Mouse (Mus musculus): ENCODE measurements around the gene Ctnnd2.

Ctnnd2 gene

DNA sequence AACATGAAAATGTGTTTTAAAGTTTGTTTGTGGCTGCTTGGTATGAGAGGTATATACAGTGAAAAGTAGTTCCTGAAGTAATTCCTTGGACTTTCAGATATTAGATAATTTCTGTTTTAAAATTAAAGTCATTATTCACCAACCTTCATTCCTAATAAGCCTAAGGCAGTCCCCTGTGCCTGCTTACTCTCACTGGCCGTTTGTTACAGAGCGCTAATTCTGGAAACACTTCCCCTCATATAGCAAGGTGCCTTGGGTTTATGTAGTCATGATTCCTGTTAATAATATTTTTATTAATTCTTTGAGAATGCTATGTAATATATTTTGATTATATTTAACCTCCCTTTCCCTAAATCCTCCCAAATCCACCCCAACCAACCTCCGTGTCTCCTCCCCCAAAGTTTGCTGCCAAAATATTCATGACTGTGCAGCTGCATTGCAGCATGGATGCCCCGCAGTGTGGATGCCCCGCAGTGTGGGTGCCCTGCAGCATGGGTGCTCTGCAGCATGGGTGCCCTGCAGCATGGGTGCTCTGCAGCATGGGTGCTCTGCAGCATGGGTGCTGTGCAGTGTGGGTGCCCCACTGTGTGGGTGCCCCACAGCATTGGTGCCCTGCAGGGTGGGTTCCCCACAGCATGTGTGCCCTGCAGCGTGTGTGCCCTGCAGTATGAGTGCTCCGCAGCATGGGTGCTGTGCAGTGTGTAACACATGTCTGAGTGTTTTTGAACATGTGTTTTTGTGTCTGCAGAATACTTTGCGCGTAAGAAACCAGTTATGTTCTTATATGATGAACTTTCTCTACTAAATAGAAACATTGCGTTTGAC lies 63.0 kb downstream of the Ctnnd2 start:
- no peak for DNase-seq (ENCODE audit: extremely low spot score, low read depth, low spot score)

DNA sequence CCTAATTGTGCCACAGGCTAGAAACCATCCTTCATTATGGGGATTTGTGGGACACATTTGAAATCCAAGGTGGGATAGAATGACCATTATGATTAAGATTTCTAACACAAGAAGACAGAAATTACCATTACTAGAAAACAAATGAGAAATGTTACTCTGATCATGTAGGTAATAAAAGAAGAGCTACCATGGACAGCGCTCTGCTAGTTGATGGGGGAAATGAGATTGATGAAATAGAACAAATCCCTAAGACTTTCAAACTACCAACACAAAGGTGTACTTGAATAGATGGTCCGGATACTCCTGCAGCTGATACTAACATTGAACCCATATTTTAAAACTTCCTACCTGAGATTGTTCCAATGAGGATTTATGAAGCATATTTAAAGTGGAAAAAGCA lies 68.5 kb downstream of the Ctnnd2 start:
- no peak for DNase-seq (ENCODE audit: extremely low spot score, low read depth, low spot score)

DNA sequence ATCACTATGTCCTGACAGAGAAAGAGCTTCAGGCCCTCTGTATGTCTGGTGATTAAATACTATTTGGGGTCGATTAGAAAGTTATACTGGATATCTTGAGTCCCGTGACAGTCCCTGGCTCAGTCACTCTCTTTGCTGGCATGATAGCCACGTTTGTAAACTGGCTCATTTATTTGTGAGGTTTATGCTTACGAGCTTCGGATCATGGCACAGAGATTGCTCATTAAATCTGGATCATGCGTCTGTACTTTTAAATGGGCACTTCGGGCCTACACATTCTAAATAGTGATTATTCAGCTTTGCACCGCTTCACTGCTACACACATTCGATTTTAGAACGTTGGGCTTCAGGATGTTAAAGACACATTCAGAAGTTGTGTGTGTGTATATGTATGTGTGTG lies 96.4 kb downstream of the Ctnnd2 start:
- DNase-seq (ENCODE audit: extremely low spot score, low read depth, low spot score), result no peak

DNA sequence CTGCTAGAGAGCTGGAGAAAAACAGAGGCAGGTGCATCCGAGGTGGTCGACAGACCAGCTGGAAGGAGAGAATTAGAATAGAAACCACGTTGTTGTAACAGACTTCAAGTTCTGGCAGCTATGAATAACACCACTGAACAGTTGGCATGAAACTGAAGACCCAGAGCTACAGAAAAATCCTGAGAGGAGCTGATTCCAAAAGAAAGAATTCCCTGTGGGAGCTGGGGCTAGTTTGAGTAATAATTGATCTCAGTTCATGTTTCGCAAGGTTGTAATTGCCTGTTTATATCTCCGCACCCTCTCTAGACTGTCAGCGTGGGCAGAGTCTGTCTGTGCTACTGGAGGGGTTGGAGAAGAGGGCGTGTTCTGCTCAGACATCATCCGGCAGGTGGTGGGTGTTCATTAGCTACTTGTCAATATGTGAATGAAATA lies 98.8 kb downstream of the Ctnnd2 start:
- no peak for DNase-seq (ENCODE audit: extremely low spot score, low read depth, low spot score)

DNA sequence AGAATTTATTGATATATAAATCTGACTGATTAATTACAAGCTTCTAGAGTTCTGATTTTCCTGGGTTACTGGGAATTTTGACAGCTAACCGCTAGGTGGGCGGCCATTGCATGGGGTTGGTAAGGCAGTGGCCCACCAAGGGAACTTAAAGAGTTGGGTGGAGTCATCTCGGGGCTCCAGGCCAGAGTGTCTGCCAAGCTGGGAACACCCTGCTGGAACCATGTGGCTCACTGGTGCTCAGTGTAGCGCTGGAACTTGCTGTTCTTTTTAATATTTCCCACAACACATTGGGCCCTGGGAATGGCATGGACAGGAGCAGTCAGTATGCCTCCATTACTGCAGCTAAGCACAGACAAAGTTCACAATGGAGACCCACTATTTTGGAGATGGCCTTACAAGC lies 99.9 kb downstream of the Ctnnd2 start:
- DNase-seq (ENCODE audit: extremely low spot score, low read depth, low spot score), result no peak

DNA sequence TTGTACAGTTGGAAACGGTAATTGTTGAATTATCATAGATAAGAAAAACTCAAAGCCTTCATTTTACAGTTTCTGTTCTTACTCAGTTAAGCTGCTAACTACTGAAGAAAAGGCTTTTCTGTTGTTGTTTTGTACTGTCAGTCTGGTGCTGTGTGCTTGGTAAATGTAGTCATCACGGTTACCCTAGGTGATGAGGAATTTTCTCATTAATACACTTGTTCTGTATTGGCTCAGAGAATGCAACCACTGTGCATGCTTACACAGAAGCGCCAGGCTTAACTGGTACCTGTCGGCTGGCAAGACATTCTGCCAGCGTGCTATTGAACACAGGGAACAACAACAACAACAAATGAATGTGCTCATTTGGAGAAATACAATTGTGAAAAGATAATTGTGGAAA lies 103.3 kb downstream of the Ctnnd2 start:
- no peak for DNase-seq (ENCODE audit: extremely low spot score, low read depth, low spot score)

DNA sequence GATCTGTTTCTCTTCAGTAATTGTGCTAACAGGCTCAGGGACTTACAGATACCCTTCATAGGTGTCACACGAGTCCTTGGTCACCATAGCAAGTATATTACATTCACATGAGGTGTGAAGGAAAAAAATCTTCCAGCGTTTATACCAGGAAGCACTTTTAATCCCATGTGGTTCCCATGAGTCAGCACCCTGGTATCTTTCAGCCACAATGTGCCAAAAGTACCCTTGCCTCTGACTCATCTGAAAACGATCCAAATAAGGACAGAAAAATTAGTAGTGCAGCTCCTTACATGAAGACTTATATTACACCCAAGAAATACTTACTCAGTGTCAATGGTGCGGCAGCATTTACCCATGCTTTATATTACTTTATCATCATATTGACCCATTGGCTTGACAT lies 104.3 kb downstream of the Ctnnd2 start:
- no peak for DNase-seq (ENCODE audit: extremely low spot score, low read depth, low spot score)

DNA sequence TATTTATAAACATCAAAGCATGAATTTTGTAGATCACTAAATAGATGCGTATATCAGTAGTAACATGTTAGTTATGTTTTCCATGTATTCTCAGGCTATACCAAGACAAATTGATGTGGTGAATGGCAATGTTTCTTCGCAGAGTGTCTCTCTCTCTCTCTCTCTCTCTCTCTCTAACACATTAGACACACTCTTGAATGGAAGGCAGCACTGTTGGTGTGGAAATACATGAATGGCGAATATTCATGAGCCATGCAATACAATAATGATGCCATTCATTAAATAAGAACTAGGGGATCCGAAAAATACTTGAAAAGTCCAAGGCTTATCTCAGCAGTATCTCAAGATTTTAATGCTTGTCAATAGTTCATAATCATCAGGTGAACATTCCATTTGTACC lies 106.2 kb downstream of the Ctnnd2 start:
- DNase-seq (ENCODE audit: extremely low spot score, low read depth, low spot score), result no peak

DNA sequence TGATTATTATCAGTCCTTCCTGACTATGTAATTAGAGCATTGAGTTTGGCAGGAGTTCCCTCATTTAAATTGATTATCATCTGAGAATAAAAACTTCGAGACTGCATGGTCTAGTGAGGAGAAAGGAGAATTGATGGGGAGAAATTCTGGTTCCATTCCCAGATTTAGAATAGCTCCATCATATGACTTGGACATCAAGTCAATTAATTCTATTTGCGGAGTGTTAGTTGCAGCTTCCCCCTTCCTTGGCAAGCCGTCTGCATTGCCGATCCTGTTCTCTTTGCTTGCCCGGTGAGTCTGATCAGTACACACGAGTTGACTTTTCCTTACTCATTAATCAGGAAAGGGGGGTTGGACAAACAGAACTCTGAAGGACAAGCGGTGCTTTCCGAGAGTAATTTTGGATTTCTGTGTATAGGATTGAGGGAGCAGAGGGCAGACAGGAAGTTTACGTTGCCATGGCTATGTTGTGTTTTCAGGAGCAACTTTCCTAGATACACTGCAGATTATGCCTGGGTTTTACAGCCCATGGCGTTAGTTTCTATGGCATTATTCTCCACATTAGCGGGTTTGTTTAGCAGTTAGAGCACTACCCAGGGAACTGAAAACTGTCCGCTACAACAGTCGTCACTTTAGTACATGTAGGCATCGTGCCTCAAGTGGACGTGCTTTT lies 113.3 kb downstream of the Ctnnd2 start:
- DNase-seq (ENCODE audit: extremely low spot score, low read depth, low spot score), result no peak

DNA sequence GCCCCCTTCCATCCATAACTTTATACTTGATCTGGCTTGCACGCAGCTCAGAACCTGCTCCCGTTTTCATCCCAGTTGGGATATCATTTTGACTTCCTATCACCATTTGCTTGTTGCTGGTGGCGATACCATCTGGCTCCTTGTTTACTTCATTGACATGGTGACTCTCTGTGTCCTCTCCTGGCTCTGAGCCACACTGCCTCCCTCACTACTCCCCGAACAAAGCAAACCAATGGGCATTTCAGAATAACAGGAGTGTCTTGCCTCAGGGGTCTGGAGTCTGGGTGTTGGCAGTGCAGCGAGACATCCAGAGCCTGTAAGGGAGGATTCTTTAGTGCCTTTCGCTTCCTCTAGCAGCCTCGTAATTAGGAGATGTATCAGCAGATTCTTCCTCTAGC lies 113.9 kb downstream of the Ctnnd2 start:
- no peak for DNase-seq (ENCODE audit: extremely low spot score, low read depth, low spot score)

DNA sequence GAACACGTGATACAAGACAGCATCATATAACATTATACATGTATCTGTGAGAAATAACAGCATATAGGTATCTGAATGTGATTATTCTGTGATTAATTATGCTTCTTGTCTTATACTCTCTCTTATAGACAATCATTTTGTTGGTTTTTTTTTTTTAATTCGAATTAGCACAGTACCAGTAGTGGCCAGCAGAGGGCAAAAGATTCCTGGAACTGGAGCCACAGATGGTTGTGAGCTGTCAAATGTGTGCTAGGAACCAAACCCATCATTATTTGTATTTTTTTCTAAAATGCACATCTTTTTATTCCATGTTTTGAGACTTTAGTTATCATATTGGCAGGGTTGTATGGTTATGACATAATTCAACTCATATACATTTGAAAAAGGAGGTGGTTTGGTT lies 130.4 kb downstream of the Ctnnd2 start:
- no peak for DNase-seq (ENCODE audit: extremely low spot score, low read depth, low spot score)

DNA sequence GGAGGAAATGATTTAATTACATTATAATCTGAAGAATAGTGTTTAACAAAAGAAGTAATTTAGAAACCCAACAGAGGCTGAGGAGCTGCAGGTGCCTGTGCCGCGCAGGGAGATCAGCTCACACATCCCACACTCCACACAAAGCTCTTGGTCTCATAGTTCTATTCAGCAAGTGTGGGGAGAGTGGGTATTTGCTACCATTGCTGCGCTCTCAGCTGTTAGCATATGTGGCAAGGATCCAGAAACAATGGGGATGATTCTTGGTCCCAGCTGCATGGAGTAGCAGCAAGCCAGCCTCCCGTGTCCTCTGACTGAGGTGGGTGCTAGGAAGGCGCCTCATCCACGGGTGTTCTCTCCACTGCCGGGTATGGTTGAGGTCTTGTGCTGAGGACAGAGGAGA lies 134.0 kb downstream of the Ctnnd2 start:
- DNase-seq (ENCODE audit: extremely low spot score, low read depth, low spot score), result no peak

DNA sequence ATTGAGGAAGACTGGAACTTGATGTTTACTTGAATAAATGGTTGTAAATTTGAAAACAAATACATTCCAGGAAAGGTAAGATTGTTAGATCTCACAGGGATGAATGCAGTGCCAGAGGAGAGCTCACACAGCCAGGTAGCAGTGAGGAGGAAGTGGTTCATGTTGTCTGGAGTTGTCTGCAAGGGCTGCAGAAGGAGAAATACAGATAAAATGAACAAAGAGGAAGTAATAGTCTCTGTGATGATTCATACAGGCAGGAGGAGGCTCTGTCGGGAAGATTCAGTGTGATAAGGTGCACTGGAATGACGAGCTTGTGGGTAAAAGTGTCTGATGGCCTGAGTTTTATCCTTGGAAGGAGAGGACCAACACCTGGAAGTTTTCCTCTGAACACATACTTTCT lies 150.2 kb downstream of the Ctnnd2 start:
- DNase-seq (ENCODE audit: extremely low spot score, low read depth, low spot score), result no peak

DNA sequence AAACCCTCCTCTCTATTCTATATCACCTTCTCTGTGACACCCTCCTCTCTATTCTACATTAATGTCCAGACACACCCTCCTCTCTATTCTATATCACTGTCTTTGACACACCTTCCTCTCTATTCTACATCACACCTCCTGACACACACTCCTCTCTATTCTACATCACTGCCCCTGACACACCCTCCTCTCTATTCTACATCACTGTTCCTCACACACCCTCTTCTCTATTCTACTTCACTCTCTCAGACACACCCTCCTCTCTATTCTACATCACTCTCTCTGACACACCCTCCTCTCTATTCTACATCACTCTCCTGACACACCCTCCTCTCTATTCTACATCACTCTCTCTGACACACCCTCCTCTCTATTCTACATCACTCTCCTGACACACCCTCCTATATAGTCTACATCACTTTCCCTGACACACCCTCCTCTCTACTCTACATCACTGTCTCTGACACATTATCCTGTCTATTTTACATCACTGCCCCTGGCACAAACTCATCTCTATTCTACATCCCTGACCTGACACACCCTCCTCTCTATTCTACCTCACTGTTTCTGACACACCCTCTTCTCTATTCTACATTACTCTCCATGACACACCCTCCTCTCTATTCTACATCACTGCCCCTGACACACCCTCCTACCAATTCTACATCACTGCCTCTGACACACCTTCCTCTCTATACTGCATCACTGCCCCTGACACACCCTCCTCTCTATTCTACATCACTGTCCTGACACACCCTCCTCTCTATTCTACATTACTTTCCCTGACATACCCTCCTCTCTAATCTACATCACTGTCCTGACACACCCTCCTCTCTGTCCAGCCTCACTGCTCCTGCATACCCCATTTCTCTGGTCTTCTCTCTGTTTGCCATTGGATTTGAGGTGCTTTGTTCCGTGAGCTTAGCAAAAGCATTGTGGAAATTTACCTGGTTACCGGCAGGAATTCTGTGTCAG lies 161.2 kb downstream of the Ctnnd2 start:
- DNase-seq (ENCODE audit: extremely low spot score, low read depth, low spot score), result no peak

DNA sequence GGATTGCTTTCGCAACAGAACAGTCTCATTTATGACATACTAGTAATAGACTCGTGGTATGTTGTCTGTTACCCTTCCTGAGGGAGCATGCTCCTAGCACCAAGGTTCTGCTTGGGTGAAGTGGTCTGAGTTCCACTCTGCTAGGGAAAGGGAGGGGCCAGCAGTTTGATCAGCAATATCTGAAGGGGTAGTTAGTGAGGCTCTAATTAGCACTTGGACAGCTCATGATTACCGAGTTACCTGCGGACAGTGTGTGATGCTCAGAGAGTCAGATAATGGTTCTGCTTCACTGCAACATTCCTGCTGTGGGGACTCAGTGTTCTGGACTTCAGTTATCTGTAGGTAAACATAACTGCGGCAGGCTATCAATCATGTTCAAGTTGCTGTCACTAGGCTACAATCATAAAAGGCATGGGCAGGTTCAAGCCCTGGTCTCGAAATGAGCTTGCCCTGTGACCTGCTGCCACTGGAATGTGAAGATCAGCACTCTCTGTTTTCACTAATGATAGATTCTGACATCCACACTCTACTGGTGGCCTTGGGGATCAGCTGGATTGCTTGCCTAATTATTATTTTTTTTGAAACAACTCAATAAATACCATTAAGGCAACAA lies 166.3 kb downstream of the Ctnnd2 start:
- no peak for DNase-seq (ENCODE audit: extremely low spot score, low read depth, low spot score)

DNA sequence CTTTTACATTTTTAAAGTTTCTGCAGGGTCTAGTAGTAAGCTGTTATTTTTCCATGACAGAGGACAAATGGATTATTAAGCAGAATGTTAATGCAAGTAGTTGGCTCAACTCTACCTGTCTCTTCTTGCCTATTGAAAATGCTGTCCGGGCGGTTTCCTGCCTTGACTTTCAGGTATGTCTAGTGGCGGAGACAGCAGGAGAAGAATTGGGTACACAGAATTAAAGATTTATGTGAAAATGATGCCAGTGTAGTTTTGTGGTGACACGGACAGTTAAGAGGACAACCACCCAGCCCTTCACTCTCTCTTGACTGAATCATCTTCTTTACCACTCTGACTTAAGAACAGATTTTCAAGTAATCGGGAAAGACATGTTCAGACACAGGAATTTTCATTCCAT lies 173.4 kb downstream of the Ctnnd2 start:
- DNase-seq (ENCODE audit: extremely low spot score, low read depth, low spot score), result no peak

DNA sequence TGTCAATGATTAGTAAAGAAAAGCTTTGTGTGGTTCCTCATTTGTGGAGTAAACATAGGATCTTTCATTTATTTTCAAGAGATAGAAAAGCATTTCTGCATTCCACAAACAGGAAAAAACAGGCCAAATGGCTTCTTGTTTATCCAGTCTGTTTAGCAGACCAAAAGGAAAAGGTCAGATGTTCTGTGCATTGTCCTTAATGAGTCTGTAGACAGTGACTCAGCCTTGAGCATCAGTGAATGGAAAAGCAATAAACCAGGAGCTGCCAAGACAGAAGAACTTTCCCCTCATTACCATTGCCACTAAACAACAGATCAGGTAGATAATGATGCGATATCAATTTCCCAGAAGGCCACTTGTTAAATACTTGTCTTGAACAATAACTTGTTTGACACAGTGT lies 192.1 kb downstream of the Ctnnd2 start:
- DNase-seq (ENCODE audit: extremely low spot score, low read depth, low spot score), result no peak

DNA sequence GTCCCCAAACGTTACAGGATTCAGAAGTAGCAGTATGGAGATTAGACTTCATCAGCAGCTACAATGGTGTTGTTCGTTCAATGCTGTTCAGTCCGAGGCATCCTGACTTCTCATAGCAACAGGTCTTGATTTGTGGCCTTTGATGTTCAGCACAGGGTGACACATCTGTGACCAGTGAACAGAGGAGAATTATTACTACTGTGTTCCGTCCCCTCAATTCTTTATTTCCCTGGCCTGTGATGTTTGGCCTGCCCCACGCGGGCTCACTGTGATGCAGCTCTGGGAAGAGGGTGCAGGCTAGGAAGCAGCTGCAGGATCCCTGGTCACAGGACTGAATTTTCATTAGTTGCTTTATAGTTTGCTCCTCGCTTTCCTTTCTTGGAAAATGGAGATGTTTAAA lies 197.6 kb downstream of the Ctnnd2 start:
- DNase-seq (ENCODE audit: extremely low spot score, low read depth, low spot score), result no peak

DNA sequence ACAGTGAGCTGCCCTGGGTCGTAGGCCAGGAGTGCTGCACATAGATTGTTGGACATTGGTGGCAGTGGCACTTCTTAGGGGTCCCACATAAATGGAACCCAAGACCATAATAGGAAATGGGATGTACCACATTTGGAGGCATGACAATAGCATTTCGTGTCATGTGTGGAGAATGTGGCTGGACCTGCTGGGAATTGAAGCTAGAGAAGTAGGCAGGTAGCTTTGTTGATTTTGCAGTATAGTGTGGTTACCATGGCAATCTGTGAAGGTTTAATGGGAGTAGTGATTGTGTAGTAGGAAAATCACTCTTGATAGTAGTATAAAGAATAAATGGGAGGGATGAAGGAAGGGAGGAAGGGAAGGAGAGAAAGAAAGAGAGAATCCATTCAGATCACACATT lies 198.8 kb downstream of the Ctnnd2 start:
- no peak for DNase-seq (ENCODE audit: extremely low spot score, low read depth, low spot score)

DNA sequence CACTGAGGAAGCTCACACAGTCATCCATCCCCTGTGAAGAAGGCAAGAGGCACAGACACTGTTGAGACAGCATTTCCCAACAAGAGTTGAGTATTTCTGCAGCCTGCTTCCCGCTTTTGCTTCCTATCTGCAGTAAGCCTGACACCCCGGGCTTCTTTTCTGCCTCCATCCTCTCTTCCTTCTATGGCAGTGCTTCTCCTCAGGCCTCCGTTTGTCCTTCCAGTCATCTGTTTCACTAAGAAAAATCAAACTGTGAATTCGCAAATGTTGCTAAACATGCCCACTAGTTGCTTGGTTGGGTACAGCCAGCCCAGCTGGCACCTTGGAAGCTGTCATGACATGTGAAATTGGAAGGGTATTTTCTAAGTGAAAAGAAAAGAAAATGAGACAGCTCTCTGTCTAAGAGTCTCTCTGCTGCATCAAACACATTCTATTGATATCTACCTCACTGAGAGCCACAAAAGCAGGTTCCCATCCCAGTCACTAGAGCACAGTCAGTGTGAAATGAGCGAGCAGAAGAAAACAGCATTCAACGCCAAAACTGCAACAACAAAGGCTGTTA lies 201.3 kb downstream of the Ctnnd2 start:
- no peak for DNase-seq (ENCODE audit: extremely low spot score, low read depth, low spot score)

DNA sequence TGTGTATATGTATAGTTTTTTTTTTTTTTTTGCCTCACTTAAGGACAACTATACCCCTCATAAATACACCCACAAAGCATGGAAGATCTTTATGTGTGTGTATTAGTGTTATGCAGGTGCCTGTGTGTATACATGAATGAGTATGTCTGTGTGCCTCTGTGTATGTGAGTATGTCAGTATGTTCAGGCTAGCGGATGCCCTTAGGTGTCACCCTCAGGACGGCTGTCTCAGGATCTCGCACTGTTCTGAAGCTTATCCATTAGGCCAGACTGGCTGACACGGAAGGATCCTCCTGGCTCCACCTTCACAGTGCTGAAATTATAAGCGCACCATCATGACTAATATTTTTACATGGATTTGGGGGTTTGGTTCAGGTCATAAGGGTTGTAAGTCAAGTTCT lies 202.5 kb downstream of the Ctnnd2 start:
- DNase-seq (ENCODE audit: extremely low spot score, low read depth, low spot score), result no peak

Measured in hindlimb bud, embryonic 11.5 days (tissue).